Mouse (Mus musculus) CH12.LX (cell line): ENCODE measurements around the gene Ulk4. TPM values are rescaled to one million over a fixed set of nuclear protein-coding genes. Genes with fewer than 3 reads are reported as not detected.

Experiments
- DNase-seq: peaks from one replicate; pipeline ENCODE4 v3.0.0-alpha.2; 2013; ENCODE audit errors: extremely low read depth
- H3K27ac ChIP-seq: 2 replicates; pipeline ENCODE4 v1.5.1; 2012; ENCODE audit warnings: low read depth, mild to moderate bottlenecking, control low read depth, moderate library complexity; ENCODE audit not compliant: insufficient read depth
- H3K27me3 ChIP-seq: replicated peaks from 2 replicates; pipeline ENCODE3; 2012; ENCODE audit warnings: inconsistent platforms
- H3K36me3 ChIP-seq, 2 experiments: replicated peaks in 1 of 2; 2 replicates each; pipeline versions ENCODE3 to v1.6.1; 2012; ENCODE audit warnings: inconsistent platforms in 1 of 2, low read length in 1 of 2, mild to moderate bottlenecking in 1 of 2, mixed read lengths in 1 of 2, moderate library complexity in 1 of 2; ENCODE audit not compliant: control insufficient read depth in 1 of 2, insufficient read depth in 1 of 2
- H3K4me1 ChIP-seq, 2 experiments: 2 replicates each; pipeline ENCODE4 v1.6.1; 2012; ENCODE audit warnings: inconsistent platforms in 1 of 2, moderate library complexity in 1 of 2; ENCODE audit not compliant: insufficient read depth in 2 of 2, control insufficient read depth in 1 of 2
- H3K4me2 ChIP-seq: 2 replicates; pipeline ENCODE4 v1.6.1; 2012; ENCODE audit warnings: low read depth, mild to moderate bottlenecking, control low read depth; ENCODE audit not compliant: poor library complexity, insufficient read depth, severe bottlenecking
- H3K4me3 ChIP-seq, 3 experiments: fragments of 150-350 bp in 1 of 3; sonication (generic) in 1 of 3; replicated peaks in 1 of 3; 2 replicates each; pipeline versions ENCODE3 to v1.5.1; 2011 to 2012; ENCODE audit warnings: low read depth in 2 of 3, low read length in 2 of 3, mild to moderate bottlenecking in 2 of 3, moderate library complexity in 2 of 3, control low read depth in 1 of 3, improper control_type of control experiment in 1 of 3, inconsistent platforms in 1 of 3, mixed read lengths in 1 of 3; ENCODE audit not compliant: poor library complexity in 1 of 3
- H3K79me2 ChIP-seq: replicated peaks from 2 replicates; pipeline ENCODE4 v1.6.1; 2012; ENCODE audit warnings: mild to moderate bottlenecking, moderate library complexity; ENCODE audit not compliant: control insufficient read depth, poor library complexity, insufficient read depth, severe bottlenecking; ENCODE audit errors: extremely low read depth
- H3K9ac ChIP-seq: 2 replicates; pipeline ENCODE4 v1.6.1; 2012; ENCODE audit warnings: low read depth, mild to moderate bottlenecking, control low read depth, moderate library complexity; ENCODE audit not compliant: insufficient read depth
- H3K9me3 ChIP-seq: replicated peaks from 2 replicates; pipeline ENCODE3; 2012; ENCODE audit warnings: low read length, inconsistent platforms, mixed read lengths
- BHLHE40 ChIP-seq: IDR thresholded peaks from 2 replicates; pipeline ENCODE4 v1.6.1; 2011; ENCODE audit warnings: mild to moderate bottlenecking, low read depth, low read length, improper control_type of control experiment
- CHD1 ChIP-seq: IDR thresholded peaks from 2 replicates; pipeline ENCODE4 v1.6.1; 2012; ENCODE audit warnings: low read depth, low read length, improper control_type of control experiment, inconsistent platforms
- CHD2 ChIP-seq: IDR thresholded peaks from 2 replicates; pipeline ENCODE4 v1.6.1; 2011; ENCODE audit warnings: low read length, improper control_type of control experiment
- CTCF ChIP-seq, 2 experiments: IDR thresholded peaks in 1 of 2; conservative IDR thresholded peaks in 1 of 2; 2 replicates each; pipeline ENCODE4 v1.5.1; 2011 to 2012; ENCODE audit warnings: low read depth in 2 of 2, low read length in 2 of 2, improper control_type of control experiment in 1 of 2, inconsistent platforms in 1 of 2, mild to moderate bottlenecking in 1 of 2, moderate library complexity in 1 of 2
- E2F4 ChIP-seq: IDR thresholded peaks from 2 replicates; pipeline ENCODE4 v1.6.1; 2011; ENCODE audit warnings: low read depth, low read length, improper control_type of control experiment; ENCODE audit not compliant: insufficient replicate concordance
- ELF1 ChIP-seq: IDR thresholded peaks from 2 replicates; pipeline ENCODE4 v1.6.1; 2014; ENCODE audit warnings: low read depth, mild to moderate bottlenecking, inconsistent platforms, low read length, improper control_type of control experiment
- EP300 ChIP-seq: IDR thresholded peaks from 2 replicates; pipeline ENCODE4 v1.6.1; 2011; ENCODE audit warnings: low read length, improper control_type of control experiment
- ETS1 ChIP-seq: conservative IDR thresholded peaks from 2 replicates; pipeline ENCODE4 v1.6.1; 2012; ENCODE audit warnings: low read depth, mild to moderate bottlenecking, inconsistent platforms, low read length, improper control_type of control experiment, moderate library complexity
- GABPA ChIP-seq: IDR thresholded peaks from 2 replicates; pipeline ENCODE4 v1.6.1; 2012; ENCODE audit warnings: low read depth, low read length, improper control_type of control experiment, inconsistent platforms; ENCODE audit not compliant: insufficient replicate concordance
- HCFC1 ChIP-seq: IDR thresholded peaks from 2 replicates; pipeline ENCODE4 v1.6.1; 2012; ENCODE audit warnings: low read depth, mild to moderate bottlenecking, inconsistent platforms, low read length, improper control_type of control experiment
- IRF4 ChIP-seq: IDR thresholded peaks from 2 replicates; pipeline ENCODE4 v1.6.1; 2014; ENCODE audit warnings: low read depth, mild to moderate bottlenecking, inconsistent platforms, low read length, improper control_type of control experiment
- JUN ChIP-seq: IDR thresholded peaks from 2 replicates; pipeline ENCODE4 v1.6.1; 2011; ENCODE audit warnings: low read depth, mild to moderate bottlenecking, low read length, improper control_type of control experiment, moderate library complexity; ENCODE audit not compliant: insufficient read depth
- JUND ChIP-seq: conservative IDR thresholded peaks from 2 replicates; pipeline ENCODE4 v1.6.1; 2011; ENCODE audit warnings: low read depth, low read length, improper control_type of control experiment
- KAT2A ChIP-seq: IDR thresholded peaks from 2 replicates; pipeline ENCODE4 v1.6.1; 2012; ENCODE audit warnings: low read length, improper control_type of control experiment, inconsistent platforms; ENCODE audit not compliant: insufficient replicate concordance
- MAFK ChIP-seq: IDR thresholded peaks from 2 replicates; pipeline ENCODE4 v1.6.1; 2011; ENCODE audit warnings: low read length, improper control_type of control experiment; ENCODE audit not compliant: insufficient replicate concordance
- MAX ChIP-seq: IDR thresholded peaks from 2 replicates; pipeline ENCODE4 v1.6.1; 2011; ENCODE audit warnings: low read length, improper control_type of control experiment
- MAZ ChIP-seq: IDR thresholded peaks from 2 replicates; pipeline ENCODE4 v1.6.1; 2012; ENCODE audit warnings: low read depth, mild to moderate bottlenecking, inconsistent platforms, low read length, improper control_type of control experiment, moderate library complexity
- MEF2A ChIP-seq: IDR thresholded peaks from 2 replicates; pipeline ENCODE4 v1.6.1; 2014; ENCODE audit warnings: low read depth, mild to moderate bottlenecking, inconsistent platforms, low read length, improper control_type of control experiment, borderline replicate concordance
- MXI1 ChIP-seq: IDR thresholded peaks from 2 replicates; pipeline ENCODE4 v1.6.1; 2011; ENCODE audit warnings: mild to moderate bottlenecking, low read depth, low read length, improper control_type of control experiment
- MYC ChIP-seq: IDR thresholded peaks from 2 replicates; pipeline ENCODE4 v1.6.1; 2011; ENCODE audit warnings: low read depth, mild to moderate bottlenecking, improper control_type of control experiment, low read length
- NELFE ChIP-seq: IDR thresholded peaks from 2 replicates; pipeline ENCODE4 v1.6.1; 2011; ENCODE audit warnings: low read depth, low read length, improper control_type of control experiment
- NRF1 ChIP-seq: IDR thresholded peaks from 2 replicates; pipeline ENCODE4 v1.6.1; 2014; ENCODE audit warnings: low read depth, mild to moderate bottlenecking, inconsistent platforms, low read length, improper control_type of control experiment, moderate library complexity
- PAX5 ChIP-seq: IDR thresholded peaks from 2 replicates; pipeline ENCODE4 v1.6.1; 2012; ENCODE audit warnings: low read length, inconsistent platforms, mixed read lengths
- POLR2A ChIP-seq: IDR thresholded peaks from 2 replicates; pipeline ENCODE4 v1.6.1; 2011; ENCODE audit warnings: low read depth, mild to moderate bottlenecking, improper control_type of control experiment, low read length
- POLR2AphosphoS2 ChIP-seq: IDR thresholded peaks from 2 replicates; pipeline ENCODE4 v1.6.1; 2011; ENCODE audit warnings: low read depth, low read length, improper control_type of control experiment
- RAD21 ChIP-seq: IDR thresholded peaks from 2 replicates; pipeline ENCODE4 v1.6.1; 2011; ENCODE audit warnings: low read depth, mild to moderate bottlenecking, low read length, improper control_type of control experiment, moderate library complexity
- RCOR1 ChIP-seq: conservative IDR thresholded peaks from 2 replicates; pipeline ENCODE4 v1.6.1; 2012; ENCODE audit warnings: low read depth, mild to moderate bottlenecking, inconsistent platforms, low read length, improper control_type of control experiment
- SIN3A ChIP-seq: IDR thresholded peaks from 2 replicates; pipeline ENCODE4 v1.6.1; 2012; ENCODE audit warnings: low read length, improper control_type of control experiment, inconsistent platforms
- SMC3 ChIP-seq: IDR thresholded peaks from 2 replicates; pipeline ENCODE4 v1.6.1; 2011; ENCODE audit warnings: low read depth, low read length, improper control_type of control experiment
- TBP ChIP-seq: conservative IDR thresholded peaks from 2 replicates; pipeline ENCODE4 v1.6.1; 2011; ENCODE audit warnings: low read depth, low read length, improper control_type of control experiment
- TCF12 ChIP-seq: IDR thresholded peaks from 2 replicates; pipeline ENCODE4 v1.6.1; 2014; ENCODE audit warnings: low read depth, mild to moderate bottlenecking, inconsistent platforms, low read length, improper control_type of control experiment
- UBTF ChIP-seq: IDR thresholded peaks from 2 replicates; pipeline ENCODE4 v1.6.1; 2012; ENCODE audit warnings: low read depth, mild to moderate bottlenecking, inconsistent platforms, low read length, improper control_type of control experiment, moderate library complexity
- USF1 ChIP-seq: IDR thresholded peaks from 2 replicates; pipeline ENCODE4 v1.6.1; 2014; ENCODE audit warnings: low read depth, mild to moderate bottlenecking, inconsistent platforms, low read length, improper control_type of control experiment
- USF2 ChIP-seq: conservative IDR thresholded peaks from 2 replicates; pipeline ENCODE4 v1.6.1; 2011; ENCODE audit warnings: low read depth, low read length, improper control_type of control experiment
- ZC3H11A ChIP-seq: IDR thresholded peaks from 2 replicates; pipeline ENCODE4 v1.6.1; 2012; ENCODE audit warnings: low read depth, mild to moderate bottlenecking, inconsistent platforms, low read length, improper control_type of control experiment
- ZKSCAN1 ChIP-seq: IDR thresholded peaks from 2 replicates; pipeline ENCODE4 v1.6.1; 2012; ENCODE audit warnings: low read depth, inconsistent platforms, low read length, improper control_type of control experiment, borderline replicate concordance
- ZMIZ1 ChIP-seq: IDR thresholded peaks from 2 replicates; pipeline ENCODE4 v1.6.1; 2012; ENCODE audit warnings: low read depth, mild to moderate bottlenecking, inconsistent platforms, low read length, improper control_type of control experiment
- ZNF384 ChIP-seq: IDR thresholded peaks from 2 replicates; pipeline ENCODE4 v1.6.1; 2012; ENCODE audit warnings: low read depth, low read length, improper control_type of control experiment, inconsistent platforms
- dilution Hi-C: fragments of 300-500 bp; cut with MboI; formaldehyde crosslinking; loops from 2 replicates; pipeline ENCODE4 v1.14.3; 2020; ENCODE audit warnings: low sequenced_read_pairs; ENCODE audit not compliant: extremely low pct_unique_long_range_greater_than_20kb, extremely low pct_ligation_motif_present
- in situ Hi-C: fragments of 300-500 bp; cut with MboI; formaldehyde crosslinking; loops from 3 replicates; pipeline ENCODE4 v1.14.3; 2019; ENCODE audit warnings: low sequenced_read_pairs, low pct_ligation_motif_present, low pct_unique_long_range_greater_than_20kb, mixed read lengths
- polyA plus RNA-seq: library from polyadenylated mRNA; unstranded; fragments of >175 nt; gene quantifications from 2 replicates; pipeline ENCODE4 v1.2.1, GENCODE M21; 2012; ENCODE audit warnings: low read depth; ENCODE audit not compliant: insufficient read length
- total RNA-seq, 2 experiments: library from RNA; depleted of rRNA; stranded (reverse); fragments of 300-350 nt in 1 of 2; fragments of >200 nt in 1 of 2; gene quantifications; 2 replicates each; pipeline ENCODE4 v1.2.3; 2012 to 2014

Ulk4 gene
- total and polyA plus RNA-seq, 3 experiments = 1.6 to 25.8 (median 18.5) TPM

DNA sequence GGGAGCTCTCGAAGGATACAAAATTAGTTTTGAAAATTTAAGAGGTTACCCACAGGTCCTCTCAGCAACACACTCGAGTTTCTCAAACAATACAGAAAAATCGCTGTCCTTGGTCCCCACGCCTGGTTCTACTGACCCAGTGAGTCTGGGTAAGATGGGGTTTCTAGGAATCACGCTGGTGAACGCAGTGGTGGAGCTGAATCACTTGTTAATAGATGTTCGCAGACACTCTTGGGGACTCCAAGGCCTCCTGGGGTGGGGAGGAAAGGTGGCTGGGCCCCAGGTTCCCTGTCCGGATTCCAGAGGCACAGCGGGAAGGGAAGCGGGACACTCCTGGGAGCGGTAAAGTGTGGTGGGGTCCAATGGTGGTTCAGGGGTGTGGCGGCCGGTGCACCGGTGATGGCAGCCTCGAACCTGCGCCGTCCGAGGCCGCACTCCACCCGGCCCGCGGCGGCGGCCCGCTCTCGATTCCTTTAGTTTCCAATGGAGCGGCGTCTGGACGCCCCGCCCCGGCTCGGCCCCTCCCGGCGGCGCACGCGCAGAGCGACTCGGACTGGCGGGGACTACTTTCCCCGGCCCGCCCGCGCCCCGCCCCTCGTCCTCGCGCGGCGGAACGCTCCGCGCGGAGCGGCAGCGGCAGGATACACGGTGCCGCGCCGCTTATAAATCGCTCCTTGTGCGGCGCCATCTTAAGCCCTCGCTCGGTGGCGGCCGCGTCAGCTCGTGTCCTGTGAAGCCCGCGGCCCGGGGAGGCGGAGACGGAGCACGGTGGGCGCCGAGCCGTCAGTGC is 344.0 kb downstream of the Ulk4 start:
- in situ Hi-C loops = no loop called here
- H3K36me3 ChIP-seq = peaks cover 0 to 11% of the 10 kb centered on the region in 2 experiments
- H3K9me3 ChIP-seq = no peaks in the 10 kb centered on the region
- peak; percentile 89 for DNase-seq
- 0 out of 2 replicates have a peak overlapping the region, but pooled peaks have one; percentile 42 for H3K27ac ChIP-seq
- H3K9ac ChIP-seq = peak overlapping the region; percentile 87
- no peak overlapping the region for H3K4me2 ChIP-seq
- H3K79me2 ChIP-seq = peaks cover 45% of the 10 kb centered on the region
- H3K4me3 ChIP-seq = peak overlapping the region in 2 of 3 experiments; percentile 81 to 93
- dilution Hi-C loops = no loop called here
- peaks cover 0 to 33% of the 10 kb centered on the region in 2 experiments; a peak in 2 of 4 replicates for H3K4me1 ChIP-seq
- no peaks in the 10 kb centered on the region for H3K27me3 ChIP-seq
- TF ChIP-seq NRF1 = peak; percentile 94
- no peak; the same call in 1 of the 2 replicates for TF ChIP-seq ZKSCAN1
- no peak for TF ChIP-seq SMC3
- no peak for TF ChIP-seq CTCF (conservative IDR thresholded peaks at IDR 0.05 in 1 of 2, IDR thresholded peaks at IDR 0.05 in 1 of 2; ENCODE audit: low read depth in 2 of 2, low read length in 2 of 2)
- peak; percentile 68; the same call in 1 of the 2 replicates for TF ChIP-seq UBTF
- peak; percentile 99 for TF ChIP-seq NELFE
- TF ChIP-seq ZC3H11A = peak; percentile 2; the same call in 1 of the 2 replicates
- peak; percentile 82 for TF ChIP-seq MEF2A
- TF ChIP-seq CHD2 = 0 out of 2 replicates have a peak, but pooled peaks have one; percentile 53
- TF ChIP-seq GABPA = no peak
- peak; percentile 75 for TF ChIP-seq HCFC1
- no peak for TF ChIP-seq JUND
- no peak for TF ChIP-seq EP300
- no peak for TF ChIP-seq BHLHE40
- peak; percentile 97 for TF ChIP-seq ZMIZ1
- TF ChIP-seq ZNF384 = no peak
- TF ChIP-seq MYC = no peak
- TF ChIP-seq CHD1 = no peak
- TF ChIP-seq MAZ = peak; percentile 78
- TF ChIP-seq ELF1 = peak; percentile 63
- 0 out of 2 replicates have a peak, but pooled peaks have one; percentile 54 for TF ChIP-seq SIN3A
- no peak for TF ChIP-seq PAX5
- TF ChIP-seq JUN = no peak
- TF ChIP-seq KAT2A = peak; percentile 98
- peak; percentile 99 for TF ChIP-seq TCF12
- TF ChIP-seq RCOR1 = 0 out of 2 replicates have a peak, but pooled peaks have one; percentile 22
- no peak for TF ChIP-seq MAX
- no peak; the same call in 1 of the 2 replicates for TF ChIP-seq IRF4
- peak; percentile 93 for TF ChIP-seq POLR2AphosphoS2
- TF ChIP-seq MAFK = no peak
- TF ChIP-seq RAD21 = no peak
- TF ChIP-seq MXI1 = peak; percentile 50
- TF ChIP-seq TBP = peak; percentile 97
- 0 out of 2 replicates have a peak, but pooled peaks have one; percentile 17 for TF ChIP-seq ETS1
- no peak for TF ChIP-seq E2F4
- peak; percentile 98 for TF ChIP-seq POLR2A
- no peak for TF ChIP-seq USF1
- TF ChIP-seq USF2 = no peak
